Mouse (Mus musculus): ENCODE measurements around the gene Gm3298.
"Not testable (repeated sequence)": the region's sequence is repeated elsewhere in the genome, so short reads cannot be mapped to it uniquely, and the experiment has no call there.

Gm3298 gene

DNA sequence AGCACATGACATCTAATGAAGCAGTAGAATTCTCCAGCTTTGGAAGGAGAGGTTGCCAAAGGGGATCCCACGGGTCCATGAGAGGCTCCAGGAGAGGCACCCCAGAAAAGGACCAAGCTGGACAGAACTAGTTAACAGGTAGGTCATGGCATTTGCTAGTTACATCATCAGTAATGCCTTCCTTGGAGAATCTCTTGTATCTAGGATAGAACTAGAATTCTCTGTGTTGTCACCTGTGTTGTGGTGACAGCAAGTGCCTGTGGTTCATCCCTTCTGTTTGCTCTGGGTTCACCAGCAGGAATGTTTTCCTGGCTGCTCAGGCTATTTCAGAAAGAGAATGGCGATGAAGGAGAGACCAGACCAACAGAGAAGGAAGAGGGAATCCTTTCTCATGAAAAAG lies at the start of gene Gm3298:
TSS of gene Gm3298 (plus strand) at position 301 of the 400 bp plus-strand sequence.
- in situ Hi-C loops (cut with MboI, MseI), result not testable (repeated sequence)

DNA sequence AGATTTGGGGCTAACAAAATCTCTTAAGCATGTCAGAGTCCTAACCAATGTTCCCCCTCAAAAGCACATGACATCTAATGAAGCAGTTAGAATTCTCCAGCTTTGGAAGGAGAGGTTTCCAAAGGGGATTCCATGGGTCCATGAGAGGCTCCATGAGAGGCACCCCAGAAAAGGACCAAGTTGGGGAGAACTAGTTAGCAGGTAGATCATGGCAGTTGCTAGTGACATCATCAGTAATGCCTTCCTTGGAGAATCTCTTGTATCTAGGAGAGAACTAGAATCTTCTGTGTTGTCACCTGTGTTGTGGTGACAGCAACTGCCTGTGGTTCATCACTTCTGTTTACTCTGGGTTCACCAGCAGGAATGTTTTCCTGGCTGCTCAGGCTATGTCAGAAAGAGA lies 32.1 kb upstream of the Gm3298 start, which contains the start of gene Gm8297:
TSS of gene Gm8297 (plus strand) at position 301 of the 400 bp plus-strand sequence.
- in situ Hi-C loops (cut with MboI, MseI), result loop anchor here (10.0 kb wide), 1 partner anchor 349 kb away; the partner anchor contains the start of gene Gm8159

DNA sequence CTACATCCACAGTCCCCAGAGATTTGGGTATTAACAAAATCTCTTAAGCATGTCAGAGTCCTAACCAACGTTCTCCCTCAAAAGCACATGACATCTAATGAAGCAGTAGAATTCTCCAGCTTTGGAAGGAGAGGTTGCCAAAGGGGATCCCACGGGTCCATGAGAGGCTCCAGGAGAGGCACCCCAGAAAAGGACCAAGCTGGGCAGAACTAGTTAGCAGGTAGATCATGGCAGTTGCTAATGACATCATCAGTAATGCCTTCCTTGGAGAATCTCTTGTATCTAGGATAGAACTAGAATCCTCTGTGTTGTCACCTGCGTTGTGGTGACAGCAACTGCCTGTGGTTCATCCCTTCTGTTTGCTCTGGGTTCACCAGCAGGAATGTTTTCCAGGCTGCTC lies 34.6 kb downstream of the Gm3298 start, which contains the start of gene 4930555G01Rik:
TSS of gene 4930555G01Rik (plus strand) at position 301 of the 400 bp plus-strand sequence.
- in situ Hi-C loops (cut with MboI, MseI), result loop anchor here (5.0 kb wide), 1 partner anchor 1048 kb away; no protein-coding TSS in a partner anchor

Data from T-helper 1 cell (primary cell).